Mouse (Mus musculus) adrenal gland (tissue): ENCODE data around the gene Rapsn.

Experiments used
- intact Hi-C: fragments of 180-260 bp; cut with DNase I; formaldehyde crosslinking; loops from one replicate; pipeline ENCODE4 v1.15.1; 2025

Rapsn gene

DNA sequence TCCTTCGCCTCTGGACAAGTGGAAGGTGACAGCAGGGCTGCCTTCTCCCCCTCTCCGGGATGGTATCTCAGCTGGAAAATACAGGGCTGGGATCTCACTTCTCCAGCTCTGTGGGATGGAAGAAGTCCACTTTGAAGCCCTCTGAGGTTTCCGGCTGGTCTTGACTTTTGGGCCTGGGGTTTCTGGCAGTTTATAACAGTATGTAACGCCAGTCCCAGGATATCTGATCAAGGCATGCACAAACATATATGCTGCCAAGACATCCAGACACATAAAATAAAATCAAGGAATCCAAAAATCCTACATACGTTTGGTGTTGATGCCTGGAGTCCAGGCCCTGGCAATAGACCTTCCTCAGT lies 43.6 kb downstream of the Rapsn start:
- intact Hi-C loops, result no loop called here

GRCm38 (mm10) chr2:91080784-91081513 lies 45.5 kb downstream of the Rapsn start:
- intact Hi-C loops, result no loop called here

- intact Hi-C loops, result no loop called here
Measured at GRCm38 (mm10) chr2:91081775-91082695, 46.6 kb downstream of the Rapsn start, which contains the start of gene Spi1. Gene Spi1, plus strand, starts transcription at chr2:91082390.

- intact Hi-C loops, result no loop called here
Measured at GRCm38 (mm10) chr2:91082844-91083243, 47.4 kb downstream of the Rapsn start.

DNA sequence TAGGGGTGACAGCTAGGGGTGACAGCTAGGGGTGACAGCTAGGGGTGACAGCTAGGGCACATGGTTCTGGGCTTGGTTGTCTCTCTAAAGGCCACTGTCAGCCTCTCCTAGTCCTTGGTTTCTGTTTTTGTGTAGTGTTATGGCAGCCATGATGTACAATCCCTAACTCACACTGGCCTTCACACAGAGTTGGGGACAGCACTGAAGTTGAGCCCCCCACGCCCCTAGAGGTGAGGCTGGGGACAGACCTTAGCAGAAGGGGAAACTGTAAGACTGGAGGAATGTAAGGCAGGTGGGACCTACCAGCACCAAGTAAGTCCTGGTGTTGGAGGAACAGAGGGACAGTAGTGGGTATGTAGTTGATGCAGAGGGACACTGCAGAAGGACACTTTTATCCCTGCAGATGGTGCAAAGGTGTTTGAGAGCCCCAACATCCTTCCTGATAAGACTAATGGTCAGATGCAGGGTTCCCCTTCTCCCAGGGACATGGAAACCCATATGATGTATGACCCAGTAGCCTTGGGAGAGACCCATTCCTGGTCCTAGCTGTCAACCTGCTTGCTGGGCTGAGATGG lies 48.0 kb downstream of the Rapsn start:
- intact Hi-C loops, result no loop called here

DNA sequence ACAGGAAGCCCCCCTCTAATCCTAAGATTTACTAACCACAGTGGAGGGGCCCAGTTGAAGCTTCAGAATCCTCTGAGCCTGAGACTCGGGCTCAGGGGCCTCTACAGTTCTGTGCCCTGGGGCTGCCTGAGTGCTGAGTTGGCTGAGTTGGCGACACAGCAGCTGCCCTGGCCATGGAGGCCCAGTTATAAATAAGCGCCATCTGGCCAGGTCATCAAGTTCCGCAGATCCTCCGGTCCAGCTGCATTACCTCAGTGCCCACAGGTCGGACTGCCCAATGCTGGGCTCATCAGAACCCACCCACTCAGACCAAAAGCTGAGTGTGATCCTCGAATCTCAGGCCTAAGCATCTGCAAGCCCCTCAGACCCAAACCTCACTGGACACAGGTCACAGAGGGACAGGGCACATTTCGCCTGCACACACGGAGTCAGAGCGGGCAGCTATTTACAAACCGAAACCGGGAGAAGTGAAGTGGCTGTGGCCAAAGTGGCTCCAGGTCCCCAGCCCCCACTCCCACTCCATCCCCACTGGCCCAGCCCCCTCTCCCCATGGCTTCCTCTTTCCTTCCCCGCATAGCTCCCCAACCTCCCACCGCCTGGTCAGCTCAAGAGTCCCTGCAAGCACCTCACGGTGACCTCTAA lies 48.9 kb downstream of the Rapsn start:
- intact Hi-C loops, result no loop called here

DNA sequence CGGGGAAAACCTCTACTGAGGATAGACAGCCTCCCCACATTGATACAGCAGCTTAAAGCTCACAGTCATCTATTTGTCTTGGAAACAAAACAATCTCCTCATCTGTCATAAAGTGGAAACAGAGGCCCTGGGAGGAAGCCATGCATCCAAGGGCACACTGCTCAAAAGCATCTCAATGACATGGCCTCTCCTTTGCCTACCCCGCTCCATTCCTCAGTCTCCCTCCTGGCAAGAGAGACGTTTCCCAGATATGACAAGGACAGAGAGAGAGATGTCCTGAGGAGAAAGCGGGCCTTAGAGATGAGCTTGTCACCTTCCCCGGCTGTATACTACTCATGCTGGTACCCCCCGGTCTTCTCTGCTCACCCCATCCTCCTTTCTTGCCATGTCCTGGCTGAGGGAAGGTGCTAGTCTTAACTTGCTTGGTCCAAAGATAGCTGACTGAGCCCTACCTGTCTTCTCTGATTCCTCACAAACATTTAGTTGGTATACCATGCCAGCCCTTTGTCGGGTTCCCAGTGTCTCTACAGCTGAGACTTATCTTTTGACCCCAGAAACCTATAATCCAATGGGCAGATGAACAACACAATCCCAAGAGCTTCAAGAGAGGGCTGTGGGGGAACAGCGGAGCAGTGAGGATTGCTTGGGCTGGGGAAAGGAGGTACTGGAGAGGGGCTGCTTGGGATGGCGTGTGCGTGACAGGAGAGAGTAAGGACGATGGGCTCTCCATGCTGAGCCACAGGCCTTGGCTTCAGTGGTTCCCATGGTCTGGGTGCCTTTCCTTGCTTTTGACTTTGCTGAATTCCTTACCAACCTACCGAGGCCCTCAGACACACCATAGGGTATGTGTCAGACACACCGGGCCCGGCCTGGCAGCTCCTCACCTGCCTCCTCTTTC lies 50.3 kb downstream of the Rapsn start:
- intact Hi-C loops, result no loop called here

DNA sequence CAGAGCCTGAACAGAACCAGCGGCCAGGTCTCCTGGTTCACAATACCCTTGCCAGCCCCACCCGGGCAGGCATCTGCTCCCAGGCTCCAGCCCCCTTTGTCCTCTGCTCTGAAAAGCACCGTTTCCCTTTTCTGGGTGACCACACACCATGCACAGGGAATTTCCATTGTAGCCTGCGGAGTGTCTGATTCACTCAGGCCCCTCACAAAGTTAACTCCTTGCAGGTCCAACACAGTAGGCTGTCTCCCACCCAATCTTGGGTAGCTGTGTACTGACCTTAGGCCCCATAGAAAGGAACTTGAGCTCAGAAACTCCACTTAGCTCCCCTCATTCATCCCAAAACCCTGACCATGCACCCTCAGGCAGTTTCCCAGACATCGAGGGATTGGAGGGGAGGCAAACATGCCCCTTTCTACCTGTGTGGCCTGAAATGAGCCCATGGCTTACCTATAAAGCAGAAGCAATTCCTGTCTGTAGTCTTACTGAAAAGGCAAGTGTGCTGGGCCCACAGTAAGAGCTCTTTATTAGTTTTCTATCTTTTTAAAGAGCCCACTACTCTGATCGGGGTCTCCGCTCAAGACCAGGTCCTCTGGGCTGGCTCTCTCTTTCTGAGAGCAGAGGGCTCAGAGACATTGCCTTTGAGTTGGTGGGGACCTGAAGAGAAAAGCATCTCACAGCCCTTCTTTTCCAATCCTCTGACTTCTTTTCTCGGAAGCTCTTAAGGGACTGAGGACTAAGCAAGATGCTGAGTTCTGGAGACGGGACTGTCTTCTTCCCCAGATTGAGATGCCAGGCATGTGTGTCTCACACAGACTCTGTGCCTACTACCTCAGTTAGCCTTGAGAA lies 51.2 kb downstream of the Rapsn start:
- intact Hi-C loops, result no loop called here

GRCm38 (mm10) chr2:91087453-91087852 lies 52.0 kb downstream of the Rapsn start:
- intact Hi-C loops, result no loop called here

GRCm38 (mm10) chr2:91088987-91089386 lies 53.6 kb downstream of the Rapsn start:
- intact Hi-C loops, result no loop called here

GRCm38 (mm10) chr2:91090208-91090607 lies 54.8 kb downstream of the Rapsn start:
- intact Hi-C loops, result no loop called here

GRCm38 (mm10) chr2:91090827-91091226 lies 55.4 kb downstream of the Rapsn start:
- intact Hi-C loops, result no loop called here
